Mouse (Mus musculus) liver, embryonic 11.5 days (tissue): ENCODE measurements at regions not wholly inside any gene's neighbourhood (a gene's known extent, or its start where the extent isn't known, plus 50 kb on each side); places are given as distances from the start of the nearest gene placed in this dataset.
"Not testable (repeated sequence)": the region's sequence is repeated elsewhere in the genome, so short reads cannot be mapped to it uniquely, and the experiment has no call there.

Source experiments
- ATAC-seq: fragments of 200-750 bp; cut with Nextera tagmentation; replicated peaks from 2 replicates; pipeline ENCODE4 v1.8.0; 2017; ENCODE audit warnings: moderate number of reproducible peaks, mild to moderate bottlenecking, moderate TSS enrichment, moderate library complexity; ENCODE audit not compliant: low FRiP score
- DNase-seq: peaks from one replicate; pipeline ENCODE4 v3.0.0-alpha.2; 2017; ENCODE audit warnings: low spot score
- H3K27ac ChIP-seq: fragments of 300-500 bp; sonication (generic); 2 replicates; pipeline ENCODE4 v1.5.1; 2014; ENCODE audit warnings: mild to moderate bottlenecking, low read depth, low read length, control low read depth
- H3K27me3 ChIP-seq: fragments of 300-500 bp; sonication (generic); replicated peaks from 2 replicates; pipeline ENCODE4 v1.6.1; 2014; ENCODE audit warnings: low read length, mixed read lengths; ENCODE audit not compliant: control insufficient read depth, insufficient read depth
- H3K36me3 ChIP-seq: fragments of 300-500 bp; sonication (generic); 2 replicates; pipeline ENCODE4 v1.6.1; 2014; ENCODE audit warnings: mild to moderate bottlenecking, low read length, moderate library complexity, mixed read lengths; ENCODE audit not compliant: control insufficient read depth, insufficient read depth
- H3K4me1 ChIP-seq: fragments of 300-500 bp; sonication (generic); replicated peaks from 2 replicates; pipeline ENCODE4 v1.6.1; 2014; ENCODE audit warnings: low read length, mixed read lengths; ENCODE audit not compliant: control insufficient read depth, insufficient read depth
- H3K4me2 ChIP-seq: fragments of 300-500 bp; sonication (generic); 2 replicates; pipeline ENCODE4 v1.6.1; 2014; ENCODE audit warnings: mild to moderate bottlenecking, control low read depth, moderate library complexity
- H3K4me3 ChIP-seq: fragments of 300-500 bp; sonication (generic); 2 replicates; pipeline ENCODE4 v1.5.1; 2014; ENCODE audit warnings: low read depth, low read length, control low read depth
- H3K9ac ChIP-seq: fragments of 300-500 bp; sonication (generic); 2 replicates; pipeline ENCODE4 v1.6.1; 2014; ENCODE audit warnings: low read depth, low read length, control low read depth
- H3K9me3 ChIP-seq: fragments of 300-500 bp; sonication (generic); 2 replicates; pipeline ENCODE4 v1.6.1; 2016; ENCODE audit warnings: low read length, inconsistent platforms, mixed read lengths; ENCODE audit not compliant: control insufficient read depth
- WGBS: fragments of 180-500 bp; shearing (Covaris S2); extraction: QIAGEN DNeasy Blood & Tissue Kit; methylation state at CpG from one replicate; pipeline ENCODE4 v1.1.7; 2014; 5-methylcytosine and 5-hydroxymethylcytosine counted together

GRCm38 (mm10) chr2:3864872-3865271 is 152.6 kb upstream of the Frmd4a start:
- no peak overlapping the region for H3K9ac ChIP-seq
- H3K4me2 ChIP-seq: no peak overlapping the region
- H3K4me1 ChIP-seq: no peaks in the 10 kb centered on the region
- no peaks in the 10 kb centered on the region for H3K9me3 ChIP-seq
- H3K36me3 ChIP-seq: no peaks in the 10 kb centered on the region
- DNase-seq (no peak), ATAC-seq (no peak)
- H3K27me3 ChIP-seq: no peaks in the 10 kb centered on the region
- 80% methylated on average over 10 of the region's 10 CpGs for WGBS
- H3K27ac ChIP-seq: no peak overlapping the region
- H3K4me3 ChIP-seq: no peak overlapping the region

GRCm38 (mm10) chr2:3866736-3867135 is 150.8 kb upstream of the Frmd4a start:
- H3K4me3 ChIP-seq, DNase-seq, ATAC-seq, H3K36me3 ChIP-seq, H3K9ac ChIP-seq, H3K27ac ChIP-seq, H3K27me3 ChIP-seq, H3K4me1 ChIP-seq, H3K9me3 ChIP-seq, H3K4me2 ChIP-seq: not testable (repeated sequence)
- WGBS: 70% methylated on average over 4 of the region's 4 CpGs

DNA sequence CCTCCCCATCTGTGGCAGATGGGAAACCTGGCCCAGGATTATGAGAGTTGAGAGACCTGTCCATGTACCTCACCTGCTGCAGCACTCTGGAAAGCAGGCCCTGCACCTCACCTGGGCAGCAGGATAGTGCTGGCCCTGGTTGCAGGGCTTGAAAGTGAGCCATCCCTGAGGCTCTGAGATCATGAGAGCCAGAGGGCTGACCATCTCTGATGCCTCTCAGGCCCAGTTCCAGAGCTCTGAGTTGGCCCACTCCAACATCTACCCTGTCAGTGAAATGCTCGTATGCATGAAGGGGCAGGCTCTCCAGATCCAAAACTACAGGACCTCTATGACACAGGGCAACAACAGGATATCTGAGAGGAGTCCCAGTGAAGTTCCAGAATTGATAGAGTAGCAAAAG is 147.8 kb upstream of the Frmd4a start:
- H3K9me3 ChIP-seq: no peaks in the 10 kb centered on the region
- 73% methylated on average over 1 of the region's 1 CpGs for WGBS
- no peaks in the 10 kb centered on the region for H3K36me3 ChIP-seq
- no peaks in the 10 kb centered on the region for H3K27me3 ChIP-seq
- DNase-seq (no peak), ATAC-seq (no peak)
- no peak overlapping the region for H3K9ac ChIP-seq
- no peak overlapping the region for H3K27ac ChIP-seq
- no peak overlapping the region for H3K4me2 ChIP-seq
- no peak overlapping the region for H3K4me3 ChIP-seq
- no peaks in the 10 kb centered on the region for H3K4me1 ChIP-seq

DNA sequence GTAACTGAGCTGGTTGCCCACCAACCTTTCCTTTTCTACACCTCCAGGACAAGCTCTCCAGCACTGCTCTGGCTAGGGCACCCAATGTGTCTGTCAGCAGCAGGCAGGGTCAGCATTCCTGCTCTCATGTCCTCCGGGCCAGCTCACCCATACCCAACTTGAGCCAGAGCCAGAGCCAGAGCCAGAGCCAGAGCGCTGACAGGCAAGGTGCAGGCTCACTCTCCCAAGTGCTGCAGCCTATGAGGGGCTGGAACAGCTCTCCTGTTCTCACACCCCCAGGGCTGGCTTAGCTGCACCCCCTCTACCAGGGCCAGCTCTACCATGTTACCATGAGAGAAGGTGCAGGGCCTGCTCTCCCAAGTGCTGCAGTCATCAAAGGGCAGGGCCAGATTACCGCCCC is 145.8 kb upstream of the Frmd4a start:
- H3K4me1 ChIP-seq: no peaks in the 10 kb centered on the region
- 95% methylated on average over 3 of the region's 3 CpGs for WGBS
- no peaks in the 10 kb centered on the region for H3K36me3 ChIP-seq
- ATAC-seq: no peak
- H3K4me3 ChIP-seq: no peak overlapping the region
- H3K27me3 ChIP-seq: no peaks in the 10 kb centered on the region
- no peak overlapping the region for H3K27ac ChIP-seq
- H3K9me3 ChIP-seq: no peaks in the 10 kb centered on the region
- no peak for DNase-seq
- no peak overlapping the region for H3K4me2 ChIP-seq
- no peak overlapping the region for H3K9ac ChIP-seq

DNA sequence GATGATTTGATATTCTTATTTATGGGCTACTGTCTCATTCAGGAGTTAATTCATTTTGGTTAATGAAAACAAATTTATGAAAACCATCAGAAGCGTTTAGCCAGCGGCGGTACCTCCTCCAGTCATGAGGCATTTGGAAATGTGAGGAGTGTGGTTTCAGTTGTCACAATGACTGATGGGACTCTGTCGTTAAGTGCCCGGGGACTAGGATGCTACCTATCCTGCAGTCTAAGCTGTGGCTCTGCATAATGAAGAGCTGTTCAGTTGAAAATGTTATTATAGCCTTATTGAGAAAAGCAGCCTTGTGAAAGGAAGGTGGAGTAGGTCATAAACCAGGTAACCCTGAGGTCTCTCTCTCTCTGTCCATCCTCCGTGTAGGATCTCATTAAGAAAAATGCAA is 130.5 kb upstream of the Frmd4a start:
- ATAC-seq (no peak), DNase-seq (no peak)
- Histone ChIP-seq H3K27ac (no peak overlapping the region), H3K4me3 (no peak overlapping the region), H3K4me1 (no peaks in the 10 kb centered on the region), H3K9me3 (no peaks in the 10 kb centered on the region), H3K36me3 (no peaks in the 10 kb centered on the region), H3K9ac (no peak overlapping the region), H3K27me3 (no peaks in the 10 kb centered on the region), H3K4me2 (no peak overlapping the region)
- 60% methylated on average over 6 of the region's 6 CpGs for whole genome bisulfite sequencing

DNA sequence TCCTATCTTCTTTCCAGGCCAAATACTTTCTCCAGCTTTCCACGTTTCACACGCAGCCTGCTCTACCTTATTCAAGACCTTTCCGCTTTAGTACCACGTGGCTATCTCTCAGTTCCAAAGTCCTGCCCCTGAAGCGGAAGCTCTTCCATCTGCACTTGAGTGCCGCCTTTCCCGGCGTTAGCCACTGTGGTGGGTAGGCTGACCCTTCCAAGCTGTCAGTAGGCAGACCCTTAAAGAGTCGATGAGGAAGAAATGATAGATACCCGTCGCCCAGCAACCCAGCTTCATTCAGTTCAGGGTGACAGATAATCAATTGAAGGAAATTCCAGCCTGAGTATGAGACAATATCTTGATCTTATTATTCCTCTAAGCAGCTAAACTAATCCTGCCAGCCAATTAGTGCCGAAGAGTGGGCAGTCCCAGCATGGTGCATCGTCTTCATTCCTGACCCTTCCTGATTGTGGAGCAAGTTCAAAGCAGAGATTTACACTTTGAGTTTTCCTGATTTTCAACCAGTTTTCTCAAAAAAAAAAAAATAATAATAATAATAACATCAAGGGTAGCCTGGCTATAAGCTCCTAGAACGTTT is 129.6 kb upstream of the Frmd4a start:
- DNase-seq: no peak
- no peaks in the 10 kb centered on the region for H3K36me3 ChIP-seq
- no peaks in the 10 kb centered on the region for H3K27me3 ChIP-seq
- ATAC-seq: no peak
- no peak overlapping the region for H3K4me2 ChIP-seq
- no peaks in the 10 kb centered on the region for H3K9me3 ChIP-seq
- H3K9ac ChIP-seq: no peak overlapping the region
- H3K27ac ChIP-seq: no peak overlapping the region
- no peak overlapping the region for H3K4me3 ChIP-seq
- H3K4me1 ChIP-seq: no peaks in the 10 kb centered on the region
- 66% methylated on average over 14 of the region's 14 CpGs for WGBS

DNA sequence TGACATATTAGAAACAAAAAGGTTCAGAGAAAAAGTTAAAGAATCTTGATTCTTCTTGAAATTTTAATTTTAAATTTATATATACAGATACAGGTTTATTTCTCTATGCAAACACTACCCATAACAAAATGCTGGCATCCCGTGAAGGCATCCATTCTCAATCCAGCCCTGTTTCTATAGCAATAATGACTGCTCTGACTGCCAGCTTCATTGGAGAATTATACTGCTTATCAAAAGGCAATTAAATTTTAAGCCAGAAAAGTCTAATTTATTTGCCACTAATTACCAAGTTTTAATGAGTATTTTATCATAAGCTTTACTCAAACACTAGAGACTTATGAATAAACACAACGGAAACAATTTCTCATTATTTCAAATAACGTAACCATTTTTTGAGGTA is 128.1 kb upstream of the Frmd4a start:
- Histone ChIP-seq H3K4me1 (no peaks in the 10 kb centered on the region), H3K36me3 (no peaks in the 10 kb centered on the region), H3K27ac (no peak overlapping the region), H3K4me3 (no peak overlapping the region), H3K9ac (no peak overlapping the region), H3K27me3 (no peaks in the 10 kb centered on the region), H3K9me3 (no peaks in the 10 kb centered on the region), H3K4me2 (no peak overlapping the region)
- ATAC-seq (no peak), DNase-seq (no peak)
- 85% methylated on average over 3 of the region's 3 CpGs for WGBS

GRCm38 (mm10) chr2:3890462-3890861 is 127.1 kb upstream of the Frmd4a start:
- no peaks in the 10 kb centered on the region for H3K36me3 ChIP-seq
- H3K27ac ChIP-seq: no peak overlapping the region
- H3K4me1 ChIP-seq: no peaks in the 10 kb centered on the region
- no peaks in the 10 kb centered on the region for H3K9me3 ChIP-seq
- no peak for ATAC-seq
- no peak overlapping the region for H3K4me2 ChIP-seq
- H3K4me3 ChIP-seq: no peak overlapping the region
- 65% methylated on average over 8 of the region's 8 CpGs for WGBS
- no peaks in the 10 kb centered on the region for H3K27me3 ChIP-seq
- DNase-seq: no peak
- H3K9ac ChIP-seq: no peak overlapping the region

DNA sequence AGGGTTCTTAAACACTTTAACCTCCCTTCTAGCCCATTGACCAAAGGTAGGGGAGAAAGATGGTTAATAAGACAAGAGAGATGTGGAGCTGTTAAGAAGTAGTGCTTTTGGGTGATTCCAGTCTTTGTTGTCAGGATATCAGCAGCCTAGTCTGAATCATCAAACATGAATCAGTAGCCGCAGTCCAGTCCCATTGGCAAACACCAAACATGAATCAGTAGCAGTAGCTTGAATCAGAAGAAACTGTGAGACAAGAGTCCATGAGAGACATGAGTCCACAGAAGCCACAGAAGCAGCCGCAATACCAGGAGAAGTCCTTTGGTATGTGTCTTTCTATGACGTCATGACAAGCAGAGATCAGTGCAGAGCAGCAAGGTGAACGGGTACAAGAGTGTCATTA is 110.5 kb upstream of the Frmd4a start:
- 87% methylated on average over 4 of the region's 4 CpGs for WGBS
- Histone ChIP-seq H3K4me3 (no peak overlapping the region), H3K9me3 (no peaks in the 10 kb centered on the region), H3K9ac (no peak overlapping the region), H3K4me2 (no peak overlapping the region), H3K27me3 (no peaks in the 10 kb centered on the region), H3K4me1 (no peaks in the 10 kb centered on the region), H3K27ac (no peak overlapping the region), H3K36me3 (no peaks in the 10 kb centered on the region)
- DNase-seq (no peak), ATAC-seq (no peak)
